Mouse (Mus musculus) hindlimb bud, embryonic 11.5 days (tissue): Measurements from ENCODE around the gene Zeb2.

Source experiments
- DNase-seq: peaks from one replicate; pipeline ENCODE4 v3.0.0-alpha.2; 2012; ENCODE audit warnings: low read depth, low spot score; ENCODE audit errors: extremely low spot score

The Zeb2 gene

DNA sequence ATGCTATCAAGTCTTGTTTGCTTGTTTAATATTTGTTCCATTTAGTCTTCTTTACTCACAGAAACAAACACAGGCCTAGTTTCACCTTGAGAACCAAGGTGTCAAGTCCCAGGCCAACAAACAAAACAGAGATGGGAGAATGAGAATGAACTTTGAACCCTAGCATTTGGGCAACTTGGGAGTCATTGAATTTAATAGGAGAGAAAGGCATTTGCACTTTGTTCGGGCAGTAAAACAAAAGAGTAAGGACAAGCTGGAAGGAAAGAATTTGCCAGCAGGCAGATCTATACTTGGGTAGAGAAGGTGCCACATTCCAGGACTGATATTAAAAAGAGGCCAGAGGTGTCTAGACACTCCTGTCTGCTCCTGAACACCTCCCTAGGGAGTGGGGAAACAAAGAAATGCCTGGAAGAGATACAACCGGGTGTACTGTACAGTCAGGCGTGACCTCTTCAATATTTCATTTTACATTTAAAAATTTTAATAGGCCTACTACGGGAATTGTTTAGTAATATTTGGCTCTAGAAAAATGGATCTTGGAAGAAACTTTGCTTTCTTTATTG, 165.5 kb downstream of the Zeb2 start:
- DNase-seq = no peak

DNA sequence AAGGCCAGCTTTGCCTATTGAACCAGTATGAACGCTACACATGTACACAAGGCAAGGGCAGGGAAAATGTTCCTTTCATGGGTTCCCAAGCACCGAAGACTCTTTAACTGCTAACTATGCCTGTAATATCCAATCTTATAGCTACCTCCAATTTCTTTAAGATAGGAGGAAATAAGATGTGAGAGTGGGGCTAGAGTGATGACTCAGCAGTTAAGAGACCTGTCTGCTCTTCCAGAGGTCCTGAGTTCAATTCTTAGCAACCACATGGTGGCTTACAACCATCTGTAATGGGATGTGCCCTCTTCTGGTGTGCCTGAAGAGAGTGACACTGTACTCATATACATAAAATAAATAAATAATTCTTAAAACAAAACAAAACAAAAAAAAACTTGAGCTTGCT, 172.5 kb downstream of the Zeb2 start:
- DNase-seq = no peak
